Mouse (Mus musculus) left cerebral cortex, postnatal 10 days (tissue): Measurements from ENCODE around the gene Dnmbp. TPM values are rescaled to one million over a fixed set of nuclear protein-coding genes. Genes with fewer than 3 reads are reported as not detected.

Experiments
- DNase-seq, 2 experiments: peaks; one replicate each; pipeline ENCODE4 v3.0.0; 2021 to 2022; ENCODE audit warnings: low spot score in 2 of 2, mixed read lengths in 1 of 2; ENCODE audit errors: extremely low spot score in 1 of 2
- intact Hi-C: fragments of 180-260 bp; cut with DNase I; formaldehyde crosslinking; loops from one replicate; pipeline ENCODE4 v1.15.1; 2025
- total RNA-seq, 2 experiments: library from RNA; stranded (reverse); gene quantifications; 2 replicates each; pipeline ENCODE4 v1.2.3; 2021

Dnmbp gene
- total RNA-seq, 2 experiments from 2014 or later = 9.5 to 10.7 TPM

- no peak for DNase-seq
- intact Hi-C loops = no loop called here
These were observed 53.5 kb downstream of the Dnmbp start for GRCm38 (mm10) chr19:43886371-43887099.

GRCm38 (mm10) chr19:43884668-43885498, 55.1 kb downstream of the Dnmbp start:
- intact Hi-C loops = no loop called here
- DNase-seq = no peak

GRCm38 (mm10) chr19:43882895-43883573, 57.0 kb downstream of the Dnmbp start:
- DNase-seq = no peak
- intact Hi-C loops = no loop called here

- no peak for DNase-seq
- intact Hi-C loops = no loop called here
These were observed 58.4 kb downstream of the Dnmbp start for GRCm38 (mm10) chr19:43881615-43882014.

GRCm38 (mm10) chr19:43880420-43880819, 59.6 kb downstream of the Dnmbp start:
- DNase-seq = no peak
- intact Hi-C loops = no loop called here

GRCm38 (mm10) chr19:43879401-43880212, 60.4 kb downstream of the Dnmbp start:
- intact Hi-C loops = loop anchor here (5.0 kb wide), 1 partner anchor 63 kb away; the partner anchor contains the start of gene Dnmbp

GRCm38 (mm10) chr19:43878111-43879092, 61.6 kb downstream of the Dnmbp start:
- DNase-seq = no peak
- intact Hi-C loops = loop anchor here (5.0 kb wide), 1 partner anchor 64 kb away; the partner anchor contains the start of gene Dnmbp

More at GRCm38 (mm10) chr19:43879401-43880212, 60.4 kb downstream of the Dnmbp start:
- DNase-seq = peak; percentile 61 to 93

- no peak for DNase-seq
- intact Hi-C loops = loop anchor here (5.0 kb wide), 1 partner anchor 65 kb away; the partner anchor contains the start of gene Dnmbp
These were observed 62.6 kb downstream of the Dnmbp start for GRCm38 (mm10) chr19:43877364-43877763.

GRCm38 (mm10) chr19:43875996-43876395, 64.0 kb downstream of the Dnmbp start:
- intact Hi-C loops = loop anchor here (5.0 kb wide), 1 partner anchor 66 kb away; the partner anchor contains the start of gene Dnmbp
- DNase-seq = peak in 1 of 2 experiments; percentile 66

- intact Hi-C loops = no loop called here
These were observed 65.6 kb downstream of the Dnmbp start for GRCm38 (mm10) chr19:43874351-43874750.

GRCm38 (mm10) chr19:43870418-43870817, 69.6 kb downstream of the Dnmbp start:
- DNase-seq = no peak
- intact Hi-C loops = no loop called here

More at GRCm38 (mm10) chr19:43874351-43874750, 65.6 kb downstream of the Dnmbp start:
- DNase-seq = no peak

- no peak for DNase-seq
- intact Hi-C loops = no loop called here
These were observed 82.6 kb downstream of the Dnmbp start for GRCm38 (mm10) chr19:43857347-43857746.

- DNase-seq = no peak
These were observed 87.0 kb downstream of the Dnmbp start for GRCm38 (mm10) chr19:43852837-43853545.

GRCm38 (mm10) chr19:43851996-43852630, 87.9 kb downstream of the Dnmbp start:
- DNase-seq = no peak
- intact Hi-C loops = no loop called here

More at GRCm38 (mm10) chr19:43852837-43853545, 87.0 kb downstream of the Dnmbp start:
- intact Hi-C loops = no loop called here

GRCm38 (mm10) chr19:43850026-43850425, 90.0 kb downstream of the Dnmbp start:
- no peak for DNase-seq
- intact Hi-C loops = no loop called here

GRCm38 (mm10) chr19:43847966-43848365, 92.0 kb downstream of the Dnmbp start:
- intact Hi-C loops = no loop called here
- DNase-seq = no peak
